Mouse (Mus musculus): ENCODE measurements around the gene Vmn1r62. TPM values are rescaled to one million over a fixed set of nuclear protein-coding genes. Genes with fewer than 3 reads are reported as not detected.
"Not testable (repeated sequence)": the region's sequence is repeated elsewhere in the genome, so short reads cannot be mapped to it uniquely, and the experiment has no call there.

The Vmn1r62 gene
- not detected in 2 replicates for polyA plus RNA-seq (2014; fragmentation: Nextera tagmentation; extraction: Ambion mirVana)

GRCm38 (mm10) chr7:5673331-5673730 is at the start of gene Vmn1r62:
Vmn1r62 (plus strand) TSS chr7:5673631.
- H3K4me3 ChIP-seq (replicated peaks; ENCODE audit: low read length); ATAC-seq (ENCODE audit: low FRiP score); H3K9ac ChIP-seq; DNase-seq (ENCODE audit: low spot score); H3K9me3 ChIP-seq (ENCODE audit: control insufficient read depth, low read length); H3K36me3 ChIP-seq (replicated peaks; ENCODE audit: control insufficient read depth, insufficient read depth); H3K27me3 ChIP-seq (ENCODE audit: control insufficient read depth, insufficient read depth, low read length); H3K4me2 ChIP-seq (replicated peaks); H3K27ac ChIP-seq; H3K4me1 ChIP-seq (replicated peaks; ENCODE audit: control insufficient read depth, insufficient read depth, low read length): not testable (repeated sequence)
- no CpG with 5 or more reads among the region's 1 CpGs for WGBS

Other genes with a start within 250 kb of the Vmn1r62 start
- not detected in 2 replicates for gene Vmn1r59, start 216.9 kb upstream of the Vmn1r62 start, polyA plus RNA-seq (2014; fragmentation: Nextera tagmentation; extraction: Ambion mirVana)
- not detected in 2 replicates for gene Vmn2r28, start 179.7 kb upstream of the Vmn1r62 start, polyA plus RNA-seq (2014; fragmentation: Nextera tagmentation; extraction: Ambion mirVana)
- not detected in 2 replicates for gene Vmn1r60, start 126.3 kb upstream of the Vmn1r62 start, polyA plus RNA-seq (2014; fragmentation: Nextera tagmentation; extraction: Ambion mirVana)
- not detected in 2 replicates for gene Vmn1r61, start 60.3 kb upstream of the Vmn1r62 start, polyA plus RNA-seq (2014; fragmentation: Nextera tagmentation; extraction: Ambion mirVana)
- gene Vmn1r63, start 131.8 kb downstream of the Vmn1r62 start, polyA plus RNA-seq (2014; fragmentation: Nextera tagmentation; extraction: Ambion mirVana) = not detected in 2 replicates
- not detected in 2 replicates for gene Vmn1r64, start 210.9 kb downstream of the Vmn1r62 start, polyA plus RNA-seq (2014; fragmentation: Nextera tagmentation; extraction: Ambion mirVana)